Mouse (Mus musculus): ENCODE measurements around the gene Wnk4.

Gene Wnk4

DNA sequence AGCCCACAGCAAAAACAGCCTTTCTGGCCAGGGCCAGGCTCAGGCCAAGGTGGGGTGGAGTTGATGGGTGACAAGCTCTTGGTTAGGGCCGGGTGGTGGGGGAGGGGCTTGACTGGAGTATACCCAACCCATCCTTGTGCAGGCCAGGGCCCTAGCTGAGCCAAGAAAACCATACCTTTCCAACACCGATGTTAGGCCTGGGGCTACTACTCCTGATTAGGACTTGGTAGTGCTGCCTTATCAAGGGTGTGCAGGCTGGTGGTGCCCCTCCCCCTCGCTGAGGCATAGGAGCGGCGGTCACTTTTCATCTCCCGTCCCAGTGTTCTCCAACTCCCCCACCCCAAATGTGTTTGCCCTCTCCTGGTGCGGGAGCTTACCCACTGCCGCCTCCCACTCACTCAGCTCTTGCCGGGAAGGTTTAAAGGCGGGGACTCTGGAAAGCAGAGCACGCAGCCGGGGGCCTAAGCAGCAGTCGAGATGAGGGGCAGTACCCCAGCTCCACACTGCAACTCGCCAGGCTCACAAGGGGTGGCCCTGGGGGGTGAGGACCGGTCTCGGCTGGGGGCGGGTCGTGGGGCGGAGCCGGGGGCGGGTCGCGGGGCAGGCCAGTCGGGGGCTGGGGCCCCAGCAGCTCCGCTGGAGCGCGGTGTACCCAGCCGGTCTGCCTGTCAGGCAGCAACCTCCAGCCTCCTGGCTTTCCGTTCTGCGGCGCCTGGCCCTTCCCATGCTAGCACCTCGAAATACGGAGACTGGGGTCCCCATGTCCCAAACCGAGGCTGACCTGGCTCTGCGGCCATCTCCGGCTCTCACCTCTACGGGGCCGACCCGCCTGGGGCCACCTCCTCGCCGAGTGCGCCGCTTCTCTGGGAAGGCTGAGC is at the start of gene Wnk4:
Wnk4 (plus strand) TSS at position 620 of the 878 bp plus-strand sequence.
- peak; percentile 37 for DNase-seq

GRCm38 (mm10) chr11:101211970-101212369 is 48.4 kb upstream of the Wnk4 start:
- no peak for DNase-seq

DNA sequence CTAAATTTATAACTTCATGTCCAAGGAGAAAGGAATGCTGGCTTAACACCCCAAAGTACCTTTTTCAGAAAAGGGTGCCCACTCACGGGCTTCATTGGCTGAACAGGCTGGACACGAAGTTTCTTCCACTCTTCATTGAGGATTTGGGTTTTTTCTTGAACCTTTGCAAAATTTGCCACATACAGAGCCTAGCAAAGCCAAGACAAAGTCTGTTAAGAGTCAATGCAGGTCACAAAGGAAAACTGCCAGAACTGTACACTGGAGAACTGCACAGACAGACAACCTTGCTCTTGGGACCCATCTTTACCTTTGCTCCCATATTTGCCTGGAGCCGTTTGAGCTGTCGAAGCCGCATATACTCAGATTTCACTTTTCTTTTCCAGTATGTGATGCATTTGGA is 43.4 kb upstream of the Wnk4 start:
- DNase-seq: no peak

- peak; percentile 54 for DNase-seq
Measured at GRCm38 (mm10) chr11:101218436-101219055, 41.8 kb upstream of the Wnk4 start.

DNA sequence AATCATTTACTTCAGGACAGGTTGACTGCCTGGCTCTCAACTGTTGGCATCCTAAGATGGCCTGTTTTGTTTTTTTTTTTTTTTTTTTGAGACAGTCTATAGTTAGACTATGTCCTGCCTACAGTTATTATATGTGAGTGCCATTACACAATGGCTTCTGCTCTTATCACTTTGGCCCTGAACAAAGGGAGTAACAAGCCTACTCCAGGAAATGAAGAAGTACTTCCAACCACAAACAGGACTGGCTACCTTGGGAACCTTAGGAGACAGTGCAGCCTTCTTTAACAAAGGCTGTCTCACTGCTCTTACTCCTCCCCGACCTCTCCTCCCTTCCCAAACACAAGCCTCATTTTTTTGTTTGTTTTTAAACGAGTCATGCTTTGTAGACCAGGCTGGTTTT is 39.5 kb upstream of the Wnk4 start:
- no peak for DNase-seq

DNA sequence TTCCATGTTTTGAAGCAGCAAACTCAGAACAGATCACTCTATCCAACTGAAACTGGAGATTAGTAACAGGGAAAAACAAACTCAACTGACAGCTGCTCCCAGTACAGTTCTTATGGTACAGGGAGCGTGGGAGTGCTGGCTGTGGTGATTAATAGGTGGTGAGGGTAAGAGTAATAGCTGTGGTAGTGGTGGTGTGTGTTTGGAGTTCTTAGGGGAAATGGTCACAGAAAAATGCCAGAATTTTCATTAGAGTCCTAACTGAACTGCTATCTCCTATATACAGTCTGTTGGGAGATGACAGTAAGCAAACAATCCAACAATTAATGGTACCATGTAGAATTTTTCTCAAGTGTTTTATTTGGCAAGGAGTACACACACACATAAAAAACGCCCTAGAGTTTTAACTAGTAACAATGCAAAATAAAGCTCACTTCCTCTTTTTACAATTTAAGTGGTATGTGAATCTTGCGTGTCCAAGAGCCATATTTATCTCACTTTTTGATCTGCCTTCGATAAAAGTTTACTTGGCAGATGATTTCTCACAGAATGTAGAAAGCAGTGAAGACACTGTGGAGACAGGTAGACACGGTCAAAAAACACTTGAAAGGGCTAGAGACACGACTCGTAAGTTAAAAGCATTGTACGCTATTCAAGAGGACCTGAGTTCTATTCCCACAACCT is 38.9 kb upstream of the Wnk4 start:
- no peak for DNase-seq

DNA sequence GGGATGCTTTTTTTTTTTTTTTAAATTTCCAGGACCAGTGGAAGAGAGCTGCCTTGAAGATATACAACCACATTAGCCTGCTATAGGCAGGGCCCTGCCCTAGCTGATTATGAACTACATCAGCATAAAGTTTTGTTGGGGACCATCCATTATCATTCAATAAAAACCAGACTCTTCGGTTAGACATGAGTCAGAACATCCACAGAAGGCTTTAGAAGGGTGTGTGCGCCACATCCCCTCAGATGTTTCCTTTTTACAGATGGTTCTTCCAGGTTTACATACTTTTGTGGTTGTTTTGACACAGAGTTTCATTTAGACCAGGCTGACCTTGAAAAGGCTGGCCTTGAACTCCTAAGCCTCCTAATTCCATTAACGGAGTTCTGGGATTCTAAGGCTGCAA is 36.0 kb upstream of the Wnk4 start:
- DNase-seq: no peak

DNA sequence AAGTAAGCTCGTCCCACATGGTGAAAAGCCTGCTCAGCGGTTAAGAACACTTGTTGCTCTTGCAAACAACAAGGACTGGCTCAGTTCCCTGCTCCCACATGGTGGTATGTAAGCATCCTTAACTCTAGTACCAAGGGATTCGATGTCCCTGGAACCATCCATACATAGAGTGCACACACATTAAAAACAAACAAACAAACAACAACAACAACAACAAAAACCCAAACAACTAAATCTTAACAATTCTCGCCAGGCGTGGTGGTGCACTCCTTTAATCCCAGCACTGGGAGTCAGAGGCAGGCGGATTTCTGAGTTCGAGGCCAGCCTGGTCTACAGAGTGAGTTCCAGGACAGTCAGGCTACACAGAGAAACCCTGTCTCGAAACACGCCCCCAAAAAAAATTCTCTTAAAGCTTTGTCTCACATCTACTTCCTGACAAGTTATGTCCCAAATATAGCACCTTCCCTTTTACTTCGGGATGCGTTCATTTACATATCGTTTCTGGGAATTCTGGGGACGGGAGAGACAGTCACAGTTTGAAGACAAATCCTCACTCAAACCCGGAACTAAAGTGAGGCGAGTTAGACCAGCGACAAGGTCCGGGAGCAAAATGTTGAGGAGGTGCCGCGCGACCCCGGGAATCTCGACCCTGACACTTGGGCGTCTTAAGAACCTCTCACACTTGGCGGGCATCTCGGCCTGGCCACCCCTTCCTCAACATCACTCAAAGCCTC is 34.9 kb upstream of the Wnk4 start:
- DNase-seq: no peak

GRCm38 (mm10) chr11:101226065-101226701 is 34.2 kb upstream of the Wnk4 start, which contains the start of gene Ezh1:
Gene Ezh1, minus strand, starts transcription at chr11:101226463.
- peak; percentile 95 for DNase-seq

- no peak for DNase-seq
Measured at GRCm38 (mm10) chr11:101229361-101229900, 30.9 kb upstream of the Wnk4 start.

DNA sequence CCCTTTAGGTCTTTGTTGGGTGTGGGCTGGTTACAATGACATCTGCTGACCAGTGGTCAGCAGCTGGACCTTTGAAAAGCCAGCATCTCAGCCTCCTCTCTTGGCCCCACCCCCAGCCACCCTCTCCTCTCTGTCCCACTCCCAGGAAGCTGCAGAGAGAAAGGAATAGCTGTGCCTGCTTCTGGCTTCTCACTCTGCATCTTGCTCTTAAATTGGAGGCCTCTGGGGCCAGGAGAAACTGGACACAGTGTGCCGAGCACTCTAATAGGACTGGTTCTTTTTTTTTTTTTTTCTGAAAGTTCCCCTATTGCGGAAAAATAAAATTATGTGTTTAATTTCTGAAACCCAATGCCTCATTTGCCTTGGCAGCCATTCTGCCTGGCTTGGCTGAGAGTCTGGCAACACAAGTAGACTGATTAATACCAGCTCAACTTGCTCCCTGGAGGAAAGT is 30.3 kb upstream of the Wnk4 start:
- DNase-seq: no peak

GRCm38 (mm10) chr11:101230526-101230925 is 29.8 kb upstream of the Wnk4 start:
- no peak for DNase-seq

DNA sequence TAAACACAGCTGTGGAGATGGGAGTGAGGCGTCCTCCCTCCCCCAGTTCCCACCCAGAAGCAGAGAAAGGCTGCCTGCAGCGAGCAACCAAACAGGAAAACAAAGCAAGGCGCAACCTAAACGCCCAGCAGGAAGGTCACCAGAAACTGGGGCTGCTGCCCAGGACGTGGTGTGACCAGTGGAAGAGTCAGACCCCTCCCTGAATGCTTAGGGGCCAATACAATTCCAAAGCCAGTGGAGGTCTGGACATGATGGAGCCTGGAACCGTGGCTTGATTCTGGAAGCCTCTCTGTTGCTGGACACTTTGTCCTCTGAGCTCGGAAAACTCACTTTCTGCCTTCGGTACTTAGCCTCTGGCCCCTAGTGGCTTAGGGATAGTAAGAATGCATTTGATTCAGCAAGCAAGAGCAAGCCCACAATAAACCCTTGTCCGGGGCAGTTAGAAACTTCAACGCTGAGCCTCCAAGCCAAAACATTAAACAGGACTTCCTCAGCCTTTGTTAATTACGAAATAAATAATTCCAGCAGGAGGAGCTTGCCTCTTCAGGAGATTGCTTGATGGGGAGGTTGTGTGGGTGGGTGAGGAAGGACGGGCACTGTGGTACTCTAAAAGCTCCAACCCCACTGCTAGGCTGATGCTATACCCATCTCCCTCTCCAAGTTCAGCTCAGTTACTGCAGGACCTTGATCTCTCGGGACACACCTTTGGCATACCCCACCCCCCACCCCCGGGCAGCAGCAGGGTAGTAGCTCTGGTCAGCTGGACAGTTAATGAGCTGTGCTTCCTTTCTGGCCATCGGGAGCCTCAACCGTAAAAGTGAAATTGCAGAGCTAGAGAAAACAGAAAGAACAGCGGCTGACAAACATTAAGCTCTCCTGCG is 29.1 kb upstream of the Wnk4 start:
- DNase-seq: no peak

DNA sequence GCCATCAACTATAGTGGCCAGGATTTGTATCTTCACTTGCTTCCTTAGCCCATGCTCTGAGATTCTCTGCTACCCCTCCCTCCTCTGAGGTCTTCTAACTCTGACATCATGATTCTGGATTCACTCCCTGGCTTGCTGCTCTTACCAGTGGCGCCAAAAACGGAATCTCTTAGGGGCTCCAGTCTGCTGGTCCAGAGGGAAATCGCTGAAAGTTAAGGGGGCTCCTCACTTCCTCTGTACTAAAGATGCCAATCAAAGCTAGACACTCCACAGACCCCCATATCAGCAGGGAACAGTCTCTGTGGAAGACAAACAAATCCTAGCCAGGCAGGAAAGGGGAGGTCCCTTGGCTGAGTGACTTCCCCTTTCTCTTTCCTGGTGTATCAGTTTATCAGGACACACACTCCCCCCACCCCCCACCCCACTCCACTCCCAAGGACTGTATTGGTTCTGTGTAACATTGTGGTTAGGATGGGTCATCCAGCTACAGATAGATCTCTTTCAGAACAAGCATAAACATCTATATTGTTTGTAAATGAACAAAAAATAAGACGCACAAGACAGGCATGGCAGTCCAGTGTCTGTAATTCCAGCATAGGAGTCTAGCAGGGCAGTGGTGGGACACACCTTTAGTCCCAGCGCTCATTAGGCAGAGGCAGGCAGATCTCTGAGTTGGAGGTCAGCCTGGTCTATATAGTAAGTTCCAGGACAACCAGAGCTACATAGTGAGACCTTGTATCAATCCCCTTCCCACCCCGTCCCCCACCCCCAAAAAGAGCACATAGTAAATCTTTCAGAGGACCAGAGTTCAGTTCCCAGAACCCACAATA is 28.1 kb upstream of the Wnk4 start:
- DNase-seq: no peak

DNA sequence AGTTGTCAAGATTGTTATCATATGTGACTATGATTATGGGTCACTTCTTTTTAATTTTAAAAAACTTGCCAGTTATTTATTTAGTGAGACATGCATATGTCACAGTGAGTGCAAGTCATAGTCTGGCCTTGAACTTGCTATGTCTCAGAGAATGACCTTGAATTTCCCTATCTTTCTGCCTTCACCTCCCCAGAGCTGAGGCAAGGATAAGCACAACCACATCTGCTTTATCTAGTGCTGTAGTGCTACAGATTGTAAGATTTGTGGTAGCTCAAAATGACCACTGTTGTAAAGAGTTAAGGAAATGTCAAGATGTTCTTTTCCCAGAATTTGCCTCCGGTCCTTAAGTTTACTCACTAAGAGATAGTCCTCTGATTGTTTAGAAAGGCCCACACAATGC is 27.1 kb upstream of the Wnk4 start:
- no peak for DNase-seq

DNA sequence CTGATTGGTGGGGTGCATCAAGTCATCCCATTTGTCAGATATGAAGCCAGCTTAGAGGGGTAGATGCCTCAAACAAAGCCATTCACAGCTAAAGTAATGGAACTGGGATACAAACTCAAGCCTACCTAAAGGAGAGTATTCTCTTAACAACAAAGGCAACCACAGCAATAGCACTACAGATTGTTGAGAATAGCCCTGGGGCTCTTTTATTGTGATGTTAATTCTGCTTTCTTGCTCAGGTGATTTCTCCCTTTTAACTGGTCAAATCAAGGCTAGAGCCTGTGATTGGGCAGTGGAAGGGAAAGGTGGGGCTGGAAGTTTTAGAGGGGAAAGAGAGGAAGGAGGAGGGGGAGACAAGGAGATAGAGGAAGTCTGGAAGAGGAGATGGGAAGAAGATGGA is 26.2 kb upstream of the Wnk4 start:
- no peak for DNase-seq

DNA sequence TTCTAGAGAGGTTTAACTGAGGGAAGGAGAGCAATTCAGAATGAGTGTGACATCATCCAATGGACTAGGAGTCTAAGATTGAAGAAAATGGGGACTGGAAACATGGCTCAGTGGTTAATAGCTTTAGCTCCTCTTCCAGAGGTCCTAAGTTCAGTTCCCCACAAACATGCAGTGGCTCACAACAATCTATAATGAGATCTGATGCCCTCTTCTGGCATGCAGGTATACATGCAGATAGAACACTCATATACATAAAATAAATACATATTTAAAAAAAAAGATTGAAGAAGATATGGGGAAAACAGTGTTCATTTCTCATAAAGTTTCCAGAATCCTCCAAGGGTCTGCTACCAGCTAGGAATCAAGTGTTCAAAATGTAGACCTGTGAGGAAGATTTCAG is 24.9 kb upstream of the Wnk4 start:
- no peak for DNase-seq

GRCm38 (mm10) chr11:101236782-101237181 is 23.6 kb upstream of the Wnk4 start:
- DNase-seq: no peak

- DNase-seq: no peak
Measured at GRCm38 (mm10) chr11:101238071-101238647, 22.2 kb upstream of the Wnk4 start.

DNA sequence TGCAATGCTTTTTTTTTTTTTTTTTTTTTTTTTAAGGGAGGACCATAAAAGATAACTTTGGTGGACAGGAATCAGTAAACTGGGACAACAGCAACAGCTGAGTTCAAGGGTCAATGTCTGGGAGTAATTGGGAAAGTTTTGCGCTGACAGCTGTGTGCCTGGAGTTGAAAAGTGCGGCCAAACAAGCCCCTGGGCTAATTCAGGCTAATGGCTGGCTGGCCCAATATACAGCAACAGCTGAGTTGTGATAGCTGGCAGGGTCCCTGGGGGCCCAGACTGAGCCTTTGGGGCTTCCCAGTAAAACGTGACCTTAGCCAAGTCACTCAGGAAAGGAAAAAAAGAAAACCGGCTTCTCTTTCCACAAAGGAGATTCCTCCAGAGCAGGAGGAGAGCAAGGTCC is 15.3 kb upstream of the Wnk4 start:
- DNase-seq: no peak
